Mouse (Mus musculus): Measurements from ENCODE around the gene Slc16a3.
A peak's percentile ranks its signal among the peaks of the same experiment; 100 is the strongest.

- TF ChIP-seq CTCF (IDR thresholded peaks at IDR 0.05; ENCODE audit: borderline replicate concordance, extremely low read depth, insufficient read depth, insufficient read length) (no peak), POLR2A (IDR thresholded peaks at IDR 0.05; ENCODE audit: borderline replicate concordance, extremely low read depth, insufficient read depth, insufficient read length, poor library complexity, severe bottlenecking) (peak; percentile 39)
These were observed 42.8 kb downstream of the Slc16a3 start, which contains the start of gene Csnk1d for GRCm38 (mm10) chr11:120990951-120991526.
